Mouse (Mus musculus): Measurements from ENCODE around the gene Rbbp4. TPM values are rescaled to one million over a fixed set of nuclear protein-coding genes. Genes with fewer than 3 reads are reported as not detected.

Gene Rbbp4
- polyA plus RNA-seq, 1 experiment from 2014 or later = 390 TPM

DNA sequence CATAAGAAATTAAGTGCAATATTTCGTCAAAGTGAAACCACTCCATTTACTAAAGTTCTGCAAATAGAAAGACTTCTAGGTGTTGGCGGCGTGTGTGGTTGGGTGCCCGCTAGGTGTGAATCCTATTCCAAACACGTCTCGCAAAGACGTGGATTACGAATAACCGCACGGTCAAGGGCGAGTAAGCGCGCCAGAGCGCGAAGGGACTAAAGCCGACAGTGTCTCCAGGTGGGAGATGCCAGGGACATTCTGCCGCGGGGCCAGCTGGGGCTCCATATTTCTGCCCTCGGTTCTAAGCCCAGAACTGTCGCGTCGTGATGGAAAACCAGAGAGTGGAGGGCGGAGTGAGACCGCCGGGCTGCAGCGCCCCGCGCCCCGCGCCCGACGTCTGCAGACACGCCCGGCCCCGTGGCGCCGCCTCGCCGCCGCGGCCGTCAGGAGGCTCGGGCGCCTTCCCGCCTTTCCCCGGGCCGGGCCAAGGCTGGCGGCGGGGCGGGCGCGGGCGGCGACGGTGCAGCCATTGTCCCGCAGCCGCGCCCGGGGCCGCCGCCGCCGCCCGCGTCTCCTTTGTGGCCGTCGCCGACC lies 41.9 kb upstream of the Rbbp4 start:
- WGBS = under 1% methylated on average over 35 of the region's 68 CpGs
- Histone ChIP-seq H3K4me2 (ENCODE audit: low read depth, low read length) (peak overlapping the region; percentile 79), H3K9ac (ENCODE audit: low read length) (peak overlapping the region; percentile 84), H3K4me3 (ENCODE audit: low read length) (peak overlapping the region; percentile 68), H3K27ac (ENCODE audit: low read length) (peak overlapping the region; percentile 94), H3K9me3 (ENCODE audit: control insufficient read depth, low read length) (no peaks in the 10 kb centered on the region), H3K36me3 (ENCODE audit: control insufficient read depth, insufficient read depth, low read length) (no peaks in the 10 kb centered on the region), H3K4me1 (replicated peaks; ENCODE audit: control insufficient read depth, insufficient read depth, low read length) (peaks cover 6% of the 10 kb centered on the region; the same call in 1 of the 2 replicates), H3K27me3 (ENCODE audit: control insufficient read depth, insufficient read depth, low read depth, low read length) (no peaks in the 10 kb centered on the region)
- peak; percentile 81 for ATAC-seq (ENCODE audit: low read depth)

DNA sequence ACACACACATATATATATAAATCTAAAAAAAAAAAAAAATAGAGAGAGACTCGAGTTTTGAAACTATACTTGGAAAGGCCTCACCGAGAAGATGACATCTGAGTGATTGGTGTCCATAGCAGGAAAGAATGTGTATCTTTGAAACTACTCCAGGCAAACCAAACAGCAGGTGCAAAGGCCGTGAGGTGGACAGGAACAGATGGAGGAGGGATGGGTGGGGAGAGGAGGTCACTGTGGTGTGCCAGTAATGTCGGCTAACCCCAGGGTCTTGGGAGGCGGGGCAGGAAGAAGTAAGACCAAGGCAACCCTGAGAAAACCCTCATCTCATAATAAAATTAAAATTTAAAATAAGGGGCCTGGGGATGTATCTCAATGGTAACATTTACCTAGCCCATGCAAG lies 40.7 kb upstream of the Rbbp4 start:
- no peak overlapping the region for H3K27ac ChIP-seq (ENCODE audit: low read length)
- H3K9me3 ChIP-seq (ENCODE audit: control insufficient read depth, low read length) = no peaks in the 10 kb centered on the region
- peaks cover 6% of the 10 kb centered on the region; the same call in 1 of the 2 replicates for H3K4me1 ChIP-seq (replicated peaks; ENCODE audit: control insufficient read depth, insufficient read depth, low read length)
- H3K4me2 ChIP-seq (ENCODE audit: low read depth, low read length) = peak overlapping the region; percentile 79; the same call in 1 of the 2 replicates
- no peak overlapping the region for H3K9ac ChIP-seq (ENCODE audit: low read length)
- ATAC-seq (ENCODE audit: low read depth) = no peak
- no peak overlapping the region for H3K4me3 ChIP-seq (ENCODE audit: low read length)
- WGBS = 76% methylated on average over 5 of the region's 5 CpGs
- H3K36me3 ChIP-seq (ENCODE audit: control insufficient read depth, insufficient read depth, low read length) = no peaks in the 10 kb centered on the region
- H3K27me3 ChIP-seq (ENCODE audit: control insufficient read depth, insufficient read depth, low read depth, low read length) = no peaks in the 10 kb centered on the region

DNA sequence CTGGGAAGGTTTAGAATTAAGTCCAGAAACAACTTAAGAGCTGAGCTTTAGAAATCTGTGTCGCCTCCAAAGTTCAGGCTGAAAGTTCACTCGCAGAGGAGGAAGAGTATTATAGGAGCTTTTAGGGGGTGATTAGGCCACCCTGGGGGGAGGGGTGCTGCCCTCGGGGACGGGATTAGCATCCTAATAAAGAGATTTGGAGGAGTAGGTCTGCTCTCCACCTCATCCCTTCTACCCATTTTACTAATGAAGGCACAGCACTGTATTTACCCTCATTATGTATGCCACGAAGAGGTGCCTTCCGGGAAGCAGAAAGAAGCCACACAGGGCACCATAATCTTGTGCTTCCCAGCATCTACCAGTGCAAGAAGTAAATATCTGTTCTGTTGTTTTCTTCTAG lies 39.8 kb upstream of the Rbbp4 start:
- no peak for ATAC-seq (ENCODE audit: low read depth)
- no peak overlapping the region for H3K9ac ChIP-seq (ENCODE audit: low read length)
- peaks cover 6% of the 10 kb centered on the region; the same call in 1 of the 2 replicates for H3K4me1 ChIP-seq (replicated peaks; ENCODE audit: control insufficient read depth, insufficient read depth, low read length)
- no peak overlapping the region for H3K4me2 ChIP-seq (ENCODE audit: low read depth, low read length)
- H3K4me3 ChIP-seq (ENCODE audit: low read length) = no peak overlapping the region
- 51% methylated on average over 6 of the region's 6 CpGs for WGBS
- H3K27ac ChIP-seq (ENCODE audit: low read length) = no peak overlapping the region
- no peaks in the 10 kb centered on the region for H3K9me3 ChIP-seq (ENCODE audit: control insufficient read depth, low read length)
- no peaks in the 10 kb centered on the region for H3K36me3 ChIP-seq (ENCODE audit: control insufficient read depth, insufficient read depth, low read length)
- H3K27me3 ChIP-seq (ENCODE audit: control insufficient read depth, insufficient read depth, low read depth, low read length) = no peaks in the 10 kb centered on the region

DNA sequence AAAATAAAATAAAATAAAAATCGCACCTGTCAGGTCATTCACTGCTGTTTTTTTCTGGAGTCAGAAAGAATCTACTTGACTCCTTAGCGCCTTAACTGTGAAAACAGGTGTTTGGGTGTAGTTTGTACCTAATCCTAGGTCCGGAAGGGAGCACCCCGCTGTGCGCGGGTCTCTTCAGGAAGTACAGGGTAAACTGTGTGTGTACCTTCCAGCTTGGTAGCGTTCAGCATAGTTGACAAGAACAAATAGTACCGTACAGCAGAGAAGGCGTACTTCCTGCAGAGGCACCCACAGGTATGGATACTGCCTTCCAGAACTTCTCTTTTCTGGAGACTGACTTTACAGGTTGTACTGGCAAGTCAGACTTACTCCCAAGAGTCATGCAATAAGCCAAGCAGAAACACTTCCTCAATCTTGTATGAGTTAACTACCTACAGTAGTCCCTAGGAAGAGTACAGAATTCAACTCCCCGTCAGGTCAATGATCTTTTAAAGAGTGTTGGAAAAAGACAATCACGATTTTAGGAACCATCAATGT lies 39.1 kb upstream of the Rbbp4 start:
- no peak overlapping the region for H3K4me3 ChIP-seq (ENCODE audit: low read length)
- H3K27ac ChIP-seq (ENCODE audit: low read length) = no peak overlapping the region
- H3K36me3 ChIP-seq (ENCODE audit: control insufficient read depth, insufficient read depth, low read length) = no peaks in the 10 kb centered on the region

DNA sequence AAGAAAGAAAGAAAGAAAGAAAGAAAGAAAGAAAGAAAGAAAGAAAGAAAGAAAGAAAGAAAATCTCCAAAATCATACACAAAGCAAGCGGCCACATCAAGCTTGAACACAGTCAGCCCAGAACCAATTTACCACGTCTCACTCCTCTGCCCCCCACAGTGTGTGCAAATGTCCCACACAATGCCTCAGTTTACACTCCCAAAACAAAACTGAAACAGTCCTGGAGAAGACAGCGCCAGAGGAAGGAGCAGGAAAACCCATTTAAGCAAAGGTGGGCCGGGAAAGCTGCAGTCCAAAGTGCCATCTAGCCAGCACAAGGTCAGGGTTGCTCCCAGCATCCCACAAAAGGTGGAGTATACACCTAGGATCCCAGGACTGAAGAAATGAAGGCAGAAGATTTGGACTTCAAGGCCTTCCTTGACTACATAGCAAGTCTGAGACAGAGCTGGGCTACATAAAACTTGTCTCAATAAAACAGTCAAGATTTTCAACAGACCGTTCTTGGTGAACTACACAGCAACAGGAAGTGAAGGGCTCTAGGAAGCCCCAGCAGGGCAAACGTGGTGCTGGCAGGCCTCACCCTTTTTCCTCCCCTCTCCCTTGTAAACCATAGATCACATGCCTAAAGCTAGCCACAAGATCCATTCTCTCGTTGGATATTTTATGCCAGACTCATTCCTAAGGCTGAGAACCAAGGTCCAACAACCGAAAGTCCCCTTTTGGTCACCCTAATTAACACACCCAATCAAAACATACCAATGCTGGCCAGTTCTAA lies 38.2 kb upstream of the Rbbp4 start:
- Histone ChIP-seq H3K4me1 (replicated peaks; ENCODE audit: control insufficient read depth, insufficient read depth, low read length) (peaks cover 6% of the 10 kb centered on the region; the same call in 1 of the 2 replicates), H3K27ac (ENCODE audit: low read length) (no peak overlapping the region), H3K9me3 (ENCODE audit: control insufficient read depth, low read length) (no peaks in the 10 kb centered on the region), H3K9ac (ENCODE audit: low read length) (no peak overlapping the region), H3K27me3 (ENCODE audit: control insufficient read depth, insufficient read depth, low read depth, low read length) (no peaks in the 10 kb centered on the region), H3K4me2 (ENCODE audit: low read depth, low read length) (no peak overlapping the region), H3K4me3 (ENCODE audit: low read length) (no peak overlapping the region), H3K36me3 (ENCODE audit: control insufficient read depth, insufficient read depth, low read length) (0 out of 2 replicates have a peak, but pooled peaks cover 2% of the 10 kb centered on the region)
- no peak for ATAC-seq (ENCODE audit: low read depth)
- WGBS = 49% methylated on average over 8 of the region's 8 CpGs

More for the DNA sequence above, 39.1 kb upstream of the Rbbp4 start:
- Histone ChIP-seq H3K9ac (ENCODE audit: low read length) (no peak overlapping the region), H3K27me3 (ENCODE audit: control insufficient read depth, insufficient read depth, low read depth, low read length) (no peaks in the 10 kb centered on the region), H3K4me2 (ENCODE audit: low read depth, low read length) (no peak overlapping the region), H3K4me1 (replicated peaks; ENCODE audit: control insufficient read depth, insufficient read depth, low read length) (peaks cover 6% of the 10 kb centered on the region; the same call in 1 of the 2 replicates), H3K9me3 (ENCODE audit: control insufficient read depth, low read length) (no peaks in the 10 kb centered on the region)
- ATAC-seq (ENCODE audit: low read depth) = no peak
- WGBS = 48% methylated on average over 11 of the region's 11 CpGs

DNA sequence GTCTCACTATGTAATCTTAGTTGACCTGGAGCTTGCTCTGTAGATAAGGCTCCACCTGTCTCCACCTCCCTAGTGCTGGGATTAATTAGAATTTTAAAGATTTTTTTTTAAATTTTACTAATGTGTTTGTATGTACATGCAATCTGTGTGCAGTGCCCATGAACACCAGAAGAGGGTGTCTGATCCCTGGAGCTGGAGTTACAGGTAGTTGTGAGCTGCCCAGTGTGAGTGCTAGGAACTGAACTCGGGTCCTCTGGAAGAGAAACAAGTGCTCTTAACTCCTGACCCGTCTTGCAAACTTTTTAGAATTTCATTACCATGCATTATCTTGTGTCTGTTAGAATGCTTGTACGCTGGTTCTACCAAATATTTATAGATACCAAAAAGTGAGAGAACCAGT lies 36.2 kb upstream of the Rbbp4 start:
- Histone ChIP-seq H3K9ac (ENCODE audit: low read length) (no peak overlapping the region), H3K36me3 (ENCODE audit: control insufficient read depth, insufficient read depth, low read length) (peaks cover 6% of the 10 kb centered on the region), H3K4me3 (ENCODE audit: low read length) (no peak overlapping the region), H3K4me1 (replicated peaks; ENCODE audit: control insufficient read depth, insufficient read depth, low read length) (peaks cover 6% of the 10 kb centered on the region; the same call in 1 of the 2 replicates), H3K27ac (ENCODE audit: low read length) (no peak overlapping the region), H3K27me3 (ENCODE audit: control insufficient read depth, insufficient read depth, low read depth, low read length) (no peaks in the 10 kb centered on the region), H3K4me2 (ENCODE audit: low read depth, low read length) (no peak overlapping the region), H3K9me3 (ENCODE audit: control insufficient read depth, low read length) (no peaks in the 10 kb centered on the region)
- WGBS = 92% methylated on average over 3 of the region's 3 CpGs
- no peak for ATAC-seq (ENCODE audit: low read depth)

DNA sequence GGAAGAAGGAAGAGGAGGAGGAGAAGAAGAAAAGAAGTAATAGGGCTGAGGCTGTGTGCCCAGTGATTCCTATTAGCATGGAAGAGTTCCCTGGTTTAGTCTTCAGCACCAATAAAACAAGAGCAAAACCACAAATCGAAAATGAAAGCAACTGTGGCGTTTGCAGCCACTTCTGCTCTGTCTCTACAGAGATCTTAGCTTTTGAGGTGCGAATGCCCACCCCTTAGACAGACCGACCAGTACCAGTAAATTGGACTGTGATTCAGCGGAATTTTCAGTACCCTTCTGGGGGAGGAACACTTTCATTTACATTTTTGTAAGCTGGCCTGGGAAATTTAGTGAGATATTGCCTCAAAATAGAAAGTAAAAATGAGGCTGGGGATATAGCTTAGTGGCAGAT lies 30.1 kb upstream of the Rbbp4 start:
- H3K4me3 ChIP-seq (ENCODE audit: low read length) = no peak overlapping the region
- no peaks in the 10 kb centered on the region for H3K9me3 ChIP-seq (ENCODE audit: control insufficient read depth, low read length)
- no peak overlapping the region for H3K4me2 ChIP-seq (ENCODE audit: low read depth, low read length)
- H3K27me3 ChIP-seq (ENCODE audit: control insufficient read depth, insufficient read depth, low read depth, low read length) = no peaks in the 10 kb centered on the region
- H3K36me3 ChIP-seq (ENCODE audit: control insufficient read depth, insufficient read depth, low read length) = peaks cover 8% of the 10 kb centered on the region
- no peak overlapping the region for H3K27ac ChIP-seq (ENCODE audit: low read length)
- H3K9ac ChIP-seq (ENCODE audit: low read length) = no peak overlapping the region
- no peak for ATAC-seq (ENCODE audit: low read depth)
- H3K4me1 ChIP-seq (replicated peaks; ENCODE audit: control insufficient read depth, insufficient read depth, low read length) = no peaks in the 10 kb centered on the region; the same call in 1 of the 2 replicates
- WGBS = 81% methylated on average over 5 of the region's 5 CpGs

DNA sequence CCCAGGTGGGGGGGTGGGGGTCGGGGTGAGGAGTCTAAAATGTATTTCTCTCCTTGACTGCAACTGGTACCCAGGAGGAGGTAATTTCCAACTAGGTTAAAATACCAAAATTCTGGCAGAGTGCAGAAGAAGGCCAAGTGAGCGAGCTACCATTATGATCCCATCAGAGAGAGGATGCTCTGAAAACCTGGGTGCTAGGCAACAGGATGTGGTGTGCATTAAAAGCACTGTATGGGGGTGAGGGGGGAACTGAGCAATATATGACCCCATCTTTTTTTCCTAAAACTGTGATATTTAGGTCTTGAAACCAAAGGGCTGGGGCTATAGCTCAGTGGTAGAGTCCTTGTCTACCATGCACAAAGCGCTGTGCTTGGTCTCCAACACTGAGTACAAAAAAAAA lies 29.2 kb upstream of the Rbbp4 start:
- no peak for ATAC-seq (ENCODE audit: low read depth)
- Histone ChIP-seq H3K9me3 (ENCODE audit: control insufficient read depth, low read length) (no peaks in the 10 kb centered on the region), H3K9ac (ENCODE audit: low read length) (no peak overlapping the region), H3K4me1 (replicated peaks; ENCODE audit: control insufficient read depth, insufficient read depth, low read length) (no peaks in the 10 kb centered on the region; the same call in 1 of the 2 replicates), H3K27me3 (ENCODE audit: control insufficient read depth, insufficient read depth, low read depth, low read length) (no peaks in the 10 kb centered on the region), H3K4me3 (ENCODE audit: low read length) (no peak overlapping the region), H3K36me3 (ENCODE audit: control insufficient read depth, insufficient read depth, low read length) (peaks cover 15% of the 10 kb centered on the region), H3K27ac (ENCODE audit: low read length) (no peak overlapping the region), H3K4me2 (ENCODE audit: low read depth, low read length) (no peak overlapping the region)
- 90% methylated on average over 3 of the region's 3 CpGs for WGBS

DNA sequence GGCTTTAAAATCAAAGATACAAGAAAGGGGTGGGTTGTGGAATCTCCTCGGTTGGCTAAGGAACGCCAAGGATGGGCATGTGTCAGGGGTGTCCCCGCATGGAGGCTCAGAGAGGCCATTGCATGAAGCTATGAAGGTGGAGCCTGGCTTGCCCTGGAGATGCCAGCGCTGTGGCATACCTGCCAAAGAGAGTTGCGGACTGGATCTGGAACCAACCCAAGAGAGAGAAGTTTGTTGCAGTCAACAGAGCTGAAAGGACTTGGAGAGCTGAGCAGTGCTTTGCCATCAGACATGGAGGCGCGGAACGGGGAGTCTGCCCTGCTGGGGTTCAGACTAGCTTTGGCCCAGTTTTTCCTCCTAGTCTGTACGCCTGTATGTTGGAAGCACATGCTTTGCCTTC lies 28.3 kb upstream of the Rbbp4 start:
- Histone ChIP-seq H3K9ac (ENCODE audit: low read length) (no peak overlapping the region), H3K4me2 (ENCODE audit: low read depth, low read length) (no peak overlapping the region)
- ATAC-seq (ENCODE audit: low read depth) = no peak

More for the DNA sequence above, 28.3 kb upstream of the Rbbp4 start:
- H3K27me3 ChIP-seq (ENCODE audit: control insufficient read depth, insufficient read depth, low read depth, low read length) = no peaks in the 10 kb centered on the region
- no peak overlapping the region for H3K4me3 ChIP-seq (ENCODE audit: low read length)
- H3K27ac ChIP-seq (ENCODE audit: low read length) = no peak overlapping the region
- 92% methylated on average over 9 of the region's 9 CpGs for WGBS
- H3K9me3 ChIP-seq (ENCODE audit: control insufficient read depth, low read length) = no peaks in the 10 kb centered on the region
- no peaks in the 10 kb centered on the region; the same call in 1 of the 2 replicates for H3K4me1 ChIP-seq (replicated peaks; ENCODE audit: control insufficient read depth, insufficient read depth, low read length)
- peaks cover 14% of the 10 kb centered on the region for H3K36me3 ChIP-seq (ENCODE audit: control insufficient read depth, insufficient read depth, low read length)
